Mouse (Mus musculus): ENCODE measurements at regions not wholly inside any gene's neighbourhood (a gene's known extent, or its start where the extent isn't known, plus 50 kb on each side); places are given as distances from the start of the nearest gene placed in this dataset.
A peak's percentile ranks its signal among the peaks of the same experiment; 100 is the strongest.

GRCm38 (mm10) chr15:62575791-62576190 lies 1269.2 kb downstream of the Gsdmc2 start:
- no peak for ATAC-seq (ENCODE audit: insufficient read depth, low FRiP score, low TSS enrichment)
- Histone ChIP-seq H3K9ac (ENCODE audit: low read length) (no peak overlapping the region), H3K36me3 (ENCODE audit: control insufficient read depth, insufficient read depth, low read length) (no peaks in the 10 kb centered on the region)

GRCm38 (mm10) chr15:62571803-62572202 lies 1273.2 kb downstream of the Gsdmc2 start:
- no peak overlapping the region for H3K4me3 ChIP-seq (ENCODE audit: low read depth, low read length)
- DNase-seq (ENCODE audit: low spot score) = peak; percentile 17
- H3K4me2 ChIP-seq (ENCODE audit: low read depth) = no peak overlapping the region
- H3K27ac ChIP-seq (ENCODE audit: low read depth, low read length) = no peak overlapping the region
- H3K36me3 ChIP-seq (ENCODE audit: control insufficient read depth, insufficient read depth, low read length) = no peaks in the 10 kb centered on the region
- ATAC-seq (ENCODE audit: insufficient read depth, low FRiP score, low TSS enrichment) = no peak
- 60% methylated on average over 7 of the region's 7 CpGs for WGBS
- no peaks in the 10 kb centered on the region for H3K4me1 ChIP-seq (ENCODE audit: control insufficient read depth, insufficient read depth, low read length)
- H3K9ac ChIP-seq (ENCODE audit: low read length) = no peak overlapping the region
- H3K9me3 ChIP-seq (ENCODE audit: control insufficient read depth, low read length) = no peaks in the 10 kb centered on the region
- H3K27me3 ChIP-seq (ENCODE audit: control insufficient read depth, insufficient read depth, low read length) = no peaks in the 10 kb centered on the region

More at GRCm38 (mm10) chr15:62575791-62576190, 1269.2 kb downstream of the Gsdmc2 start:
- Histone ChIP-seq H3K27me3 (ENCODE audit: control insufficient read depth, insufficient read depth, low read length) (no peaks in the 10 kb centered on the region), H3K4me1 (ENCODE audit: control insufficient read depth, insufficient read depth, low read length) (no peaks in the 10 kb centered on the region), H3K27ac (ENCODE audit: low read depth, low read length) (no peak overlapping the region), H3K4me3 (ENCODE audit: low read depth, low read length) (no peak overlapping the region), H3K4me2 (ENCODE audit: low read depth) (no peak overlapping the region), H3K9me3 (ENCODE audit: control insufficient read depth, low read length) (no peaks in the 10 kb centered on the region)
- no peak for DNase-seq (ENCODE audit: low spot score)
- 87% methylated on average over 2 of the region's 2 CpGs for whole genome bisulfite sequencing

- Histone ChIP-seq H3K4me3 (ENCODE audit: low read depth, low read length) (no peak overlapping the region), H3K27ac (ENCODE audit: low read depth, low read length) (no peak overlapping the region), H3K27me3 (ENCODE audit: control insufficient read depth, insufficient read depth, low read length) (no peaks in the 10 kb centered on the region), H3K4me1 (ENCODE audit: control insufficient read depth, insufficient read depth, low read length) (no peaks in the 10 kb centered on the region), H3K9me3 (ENCODE audit: control insufficient read depth, low read length) (no peaks in the 10 kb centered on the region), H3K36me3 (ENCODE audit: control insufficient read depth, insufficient read depth, low read length) (no peaks in the 10 kb centered on the region), H3K9ac (ENCODE audit: low read length) (no peak overlapping the region), H3K4me2 (ENCODE audit: low read depth) (no peak overlapping the region)
- 73% methylated on average over 7 of the region's 7 CpGs for WGBS
- DNase-seq (ENCODE audit: low spot score) (no peak), ATAC-seq (ENCODE audit: insufficient read depth, low FRiP score, low TSS enrichment) (no peak)
Observed at GRCm38 (mm10) chr15:62568788-62569713, 1275.9 kb downstream of the Gsdmc2 start.

GRCm38 (mm10) chr15:62567431-62567830 lies 1277.5 kb downstream of the Gsdmc2 start:
- H3K4me1 ChIP-seq (ENCODE audit: control insufficient read depth, insufficient read depth, low read length) = no peaks in the 10 kb centered on the region
- no peaks in the 10 kb centered on the region for H3K27me3 ChIP-seq (ENCODE audit: control insufficient read depth, insufficient read depth, low read length)
- no peaks in the 10 kb centered on the region for H3K36me3 ChIP-seq (ENCODE audit: control insufficient read depth, insufficient read depth, low read length)
- H3K9ac ChIP-seq (ENCODE audit: low read length) = no peak overlapping the region
- WGBS = 87% methylated on average over 4 of the region's 4 CpGs
- DNase-seq (ENCODE audit: low spot score) (no peak), ATAC-seq (ENCODE audit: insufficient read depth, low FRiP score, low TSS enrichment) (no peak)
- H3K27ac ChIP-seq (ENCODE audit: low read depth, low read length) = no peak overlapping the region
- no peaks in the 10 kb centered on the region for H3K9me3 ChIP-seq (ENCODE audit: control insufficient read depth, low read length)
- H3K4me2 ChIP-seq (ENCODE audit: low read depth) = no peak overlapping the region
- H3K4me3 ChIP-seq (ENCODE audit: low read depth, low read length) = no peak overlapping the region

- WGBS = 9% methylated on average over 7 of the region's 7 CpGs
- Histone ChIP-seq H3K9me3 (ENCODE audit: control insufficient read depth, low read length) (no peaks in the 10 kb centered on the region), H3K4me1 (ENCODE audit: control insufficient read depth, insufficient read depth, low read length) (no peaks in the 10 kb centered on the region), H3K4me2 (ENCODE audit: low read depth) (no peak overlapping the region), H3K4me3 (ENCODE audit: low read depth, low read length) (no peak overlapping the region), H3K36me3 (ENCODE audit: control insufficient read depth, insufficient read depth, low read length) (no peaks in the 10 kb centered on the region), H3K27me3 (ENCODE audit: control insufficient read depth, insufficient read depth, low read length) (no peaks in the 10 kb centered on the region), H3K9ac (ENCODE audit: low read length) (no peak overlapping the region), H3K27ac (ENCODE audit: low read depth, low read length) (no peak overlapping the region)
- ATAC-seq (ENCODE audit: insufficient read depth, low FRiP score, low TSS enrichment) (no peak), DNase-seq (ENCODE audit: low spot score) (peak; percentile 31)
Observed at GRCm38 (mm10) chr15:62566106-62566511, 1278.9 kb downstream of the Gsdmc2 start.

GRCm38 (mm10) chr15:62533233-62533632 lies 1311.7 kb downstream of the Gsdmc2 start:
- no peaks in the 10 kb centered on the region for H3K36me3 ChIP-seq (ENCODE audit: control insufficient read depth, insufficient read depth, low read length)
- H3K27me3 ChIP-seq (ENCODE audit: control insufficient read depth, insufficient read depth, low read length) = no peaks in the 10 kb centered on the region
- no peak overlapping the region for H3K9ac ChIP-seq (ENCODE audit: low read length)
- H3K27ac ChIP-seq (ENCODE audit: low read depth, low read length) = no peak overlapping the region
- no peak for DNase-seq (ENCODE audit: low spot score)
- no peaks in the 10 kb centered on the region for H3K4me1 ChIP-seq (ENCODE audit: control insufficient read depth, insufficient read depth, low read length)
- H3K4me3 ChIP-seq (ENCODE audit: low read depth, low read length) = no peak overlapping the region
- ATAC-seq (ENCODE audit: insufficient read depth, low FRiP score, low TSS enrichment) = no peak
- H3K4me2 ChIP-seq (ENCODE audit: low read depth) = no peak overlapping the region
- WGBS = 88% methylated on average over 2 of the region's 2 CpGs
- H3K9me3 ChIP-seq (ENCODE audit: control insufficient read depth, low read length) = no peaks in the 10 kb centered on the region

- WGBS = 73% methylated on average over 3 of the region's 3 CpGs
- no peak overlapping the region for H3K4me2 ChIP-seq (ENCODE audit: low read depth)
- H3K27ac ChIP-seq (ENCODE audit: low read depth, low read length) = no peak overlapping the region
- no peaks in the 10 kb centered on the region for H3K27me3 ChIP-seq (ENCODE audit: control insufficient read depth, insufficient read depth, low read length)
- H3K9ac ChIP-seq (ENCODE audit: low read length) = no peak overlapping the region
- ATAC-seq (ENCODE audit: insufficient read depth, low FRiP score, low TSS enrichment) = no peak
- DNase-seq (ENCODE audit: low spot score) = no peak
- H3K4me1 ChIP-seq (ENCODE audit: control insufficient read depth, insufficient read depth, low read length) = no peaks in the 10 kb centered on the region
- no peak overlapping the region for H3K4me3 ChIP-seq (ENCODE audit: low read depth, low read length)
- H3K9me3 ChIP-seq (ENCODE audit: control insufficient read depth, low read length) = no peaks in the 10 kb centered on the region
- H3K36me3 ChIP-seq (ENCODE audit: control insufficient read depth, insufficient read depth, low read length) = no peaks in the 10 kb centered on the region
Observed at GRCm38 (mm10) chr15:62528975-62529374, 1316.0 kb downstream of the Gsdmc2 start.

- DNase-seq (ENCODE audit: low spot score) (no peak), ATAC-seq (ENCODE audit: insufficient read depth, low FRiP score, low TSS enrichment) (no peak)
- no peaks in the 10 kb centered on the region for H3K9me3 ChIP-seq (ENCODE audit: control insufficient read depth, low read length)
- no peak overlapping the region for H3K27ac ChIP-seq (ENCODE audit: low read depth, low read length)
- no peak overlapping the region for H3K9ac ChIP-seq (ENCODE audit: low read length)
- no peak overlapping the region for H3K4me3 ChIP-seq (ENCODE audit: low read depth, low read length)
- no peaks in the 10 kb centered on the region for H3K4me1 ChIP-seq (ENCODE audit: control insufficient read depth, insufficient read depth, low read length)
- WGBS = 26% methylated on average over 2 of the region's 2 CpGs
- H3K36me3 ChIP-seq (ENCODE audit: control insufficient read depth, insufficient read depth, low read length) = no peaks in the 10 kb centered on the region
- no peak overlapping the region for H3K4me2 ChIP-seq (ENCODE audit: low read depth)
- H3K27me3 ChIP-seq (ENCODE audit: control insufficient read depth, insufficient read depth, low read length) = no peaks in the 10 kb centered on the region
Observed at GRCm38 (mm10) chr15:62524628-62525027, 1320.3 kb downstream of the Gsdmc2 start.

GRCm38 (mm10) chr15:62524135-62524534 lies 1320.8 kb downstream of the Gsdmc2 start:
- ATAC-seq (ENCODE audit: insufficient read depth, low FRiP score, low TSS enrichment) = no peak
- Histone ChIP-seq H3K4me1 (ENCODE audit: control insufficient read depth, insufficient read depth, low read length) (no peaks in the 10 kb centered on the region), H3K36me3 (ENCODE audit: control insufficient read depth, insufficient read depth, low read length) (no peaks in the 10 kb centered on the region), H3K9me3 (ENCODE audit: control insufficient read depth, low read length) (no peaks in the 10 kb centered on the region), H3K27ac (ENCODE audit: low read depth, low read length) (no peak overlapping the region), H3K27me3 (ENCODE audit: control insufficient read depth, insufficient read depth, low read length) (no peaks in the 10 kb centered on the region), H3K4me3 (ENCODE audit: low read depth, low read length) (no peak overlapping the region), H3K9ac (ENCODE audit: low read length) (no peak overlapping the region), H3K4me2 (ENCODE audit: low read depth) (no peak overlapping the region)
- WGBS = 58% methylated on average over 2 of the region's 2 CpGs
- no peak for DNase-seq (ENCODE audit: low spot score)
